Mouse (Mus musculus) hindbrain, embryonic 14.5 days (tissue): ENCODE data around the gene Phex. TPM values are rescaled to one million over a fixed set of nuclear protein-coding genes. Genes with fewer than 3 reads are reported as not detected.

Experiments used
- ATAC-seq: fragments of 200-750 bp; cut with Nextera tagmentation; 2 replicates; pipeline ENCODE4 v1.8.0; 2017; ENCODE audit warnings: moderate number of reproducible peaks, mild to moderate bottlenecking, moderate TSS enrichment, moderate library complexity; ENCODE audit not compliant: low FRiP score
- DNase-seq: peaks from one replicate; pipeline ENCODE4 v3.0.0-alpha.2; 2015; ENCODE audit warnings: low spot score
- H3K27ac ChIP-seq: fragments of 300-500 bp; sonication (generic); 2 replicates; pipeline ENCODE4 v1.5.1; 2014; ENCODE audit warnings: mild to moderate bottlenecking, moderate library complexity
- H3K27me3 ChIP-seq: fragments of 300-500 bp; sonication (generic); 2 replicates; pipeline ENCODE4 v1.6.1; 2014; ENCODE audit warnings: mild to moderate bottlenecking, low read length, mixed read lengths; ENCODE audit not compliant: control insufficient read depth, insufficient read depth
- H3K36me3 ChIP-seq: fragments of 300-500 bp; sonication (generic); replicated peaks from 2 replicates; pipeline ENCODE4 v1.6.1; 2014; ENCODE audit not compliant: control insufficient read depth, insufficient read depth
- H3K4me1 ChIP-seq: fragments of 300-500 bp; sonication (generic); replicated peaks from 2 replicates; pipeline ENCODE4 v1.6.1; 2014; ENCODE audit warnings: antibody characterized with exemption, low read length, mixed read lengths; ENCODE audit not compliant: control insufficient read depth, insufficient read depth
- H3K4me2 ChIP-seq: fragments of 300-500 bp; sonication (generic); replicated peaks from 2 replicates; pipeline ENCODE4 v1.6.1; 2014; ENCODE audit warnings: mild to moderate bottlenecking, moderate library complexity
- H3K4me3 ChIP-seq: fragments of 300-500 bp; sonication (generic); replicated peaks from 2 replicates; pipeline ENCODE4 v1.5.1; 2014; ENCODE audit warnings: mild to moderate bottlenecking, low read length
- H3K9ac ChIP-seq: fragments of 300-500 bp; sonication (generic); 2 replicates; pipeline ENCODE4 v1.6.1; 2014
- H3K9me3 ChIP-seq: fragments of 300-500 bp; sonication (generic); 2 replicates; pipeline ENCODE4 v1.6.1; 2016; ENCODE audit warnings: low read length; ENCODE audit not compliant: control insufficient read depth
- whole genome bisulfite sequencing: fragments of 180-500 bp; shearing (Covaris S2); extraction: QIAGEN DNeasy Blood & Tissue Kit; methylation state at CpG from one replicate; pipeline ENCODE4 v1.1.7; 2014; 5-methylcytosine and 5-hydroxymethylcytosine counted together
- polyA plus RNA-seq: library from polyadenylated mRNA; unstranded; fragments of >200 nt; fragmentation: Nextera tagmentation; extraction: Ambion mirVana; gene quantifications from 2 replicates; pipeline ENCODE4 v1.2.1, GENCODE M21; 2014

Gene Phex
- polyA plus RNA-seq, 1 experiment from 2014 or later, result 0.25 TPM

GRCm38 (mm10) chrX:157328396-157328795 lies 86.7 kb downstream of the Phex start:
- ATAC-seq, result no peak
- H3K27ac ChIP-seq, result no peak overlapping the region
- no peak overlapping the region for H3K9ac ChIP-seq
- H3K36me3 ChIP-seq, result no peaks in the 10 kb centered on the region
- H3K27me3 ChIP-seq, result no peaks in the 10 kb centered on the region
- no peaks in the 10 kb centered on the region for H3K9me3 ChIP-seq
- no peaks in the 10 kb centered on the region for H3K4me1 ChIP-seq
- no peak overlapping the region for H3K4me2 ChIP-seq
- DNase-seq, result no peak
- no peak overlapping the region for H3K4me3 ChIP-seq
- WGBS, result 74% methylated on average over 1 of the region's 1 CpGs

- Histone ChIP-seq H3K4me1 (no peaks in the 10 kb centered on the region), H3K4me3 (no peak overlapping the region), H3K27ac (no peak overlapping the region), H3K36me3 (no peaks in the 10 kb centered on the region), H3K4me2 (no peak overlapping the region), H3K9me3 (no peaks in the 10 kb centered on the region), H3K27me3 (no peaks in the 10 kb centered on the region), H3K9ac (no peak overlapping the region)
- DNase-seq (no peak), ATAC-seq (no peak)
- WGBS, result 76% methylated on average over 3 of the region's 3 CpGs
These were observed 87.4 kb downstream of the Phex start for GRCm38 (mm10) chrX:157327756-157328155.

GRCm38 (mm10) chrX:157324396-157324795 lies 90.7 kb downstream of the Phex start:
- Histone ChIP-seq H3K9me3 (no peaks in the 10 kb centered on the region), H3K4me2 (no peak overlapping the region), H3K4me3 (no peak overlapping the region), H3K4me1 (no peaks in the 10 kb centered on the region), H3K36me3 (no peaks in the 10 kb centered on the region), H3K9ac (no peak overlapping the region), H3K27me3 (no peaks in the 10 kb centered on the region), H3K27ac (no peak overlapping the region)
- ATAC-seq (no peak), DNase-seq (no peak)
- 83% methylated on average over 3 of the region's 3 CpGs for WGBS

- DNase-seq (peak; percentile 26), ATAC-seq (peak; percentile 31; the same call in 1 of the 2 replicates)
- 65% methylated on average over 3 of the region's 3 CpGs for WGBS
- Histone ChIP-seq H3K9me3 (no peaks in the 10 kb centered on the region), H3K9ac (no peak overlapping the region), H3K27me3 (no peaks in the 10 kb centered on the region), H3K4me3 (no peak overlapping the region), H3K4me1 (peaks cover 6% of the 10 kb centered on the region), H3K36me3 (no peaks in the 10 kb centered on the region), H3K27ac (no peak overlapping the region), H3K4me2 (no peak overlapping the region)
These were observed 104.8 kb downstream of the Phex start for GRCm38 (mm10) chrX:157310331-157310730.

- Histone ChIP-seq H3K4me3 (no peak overlapping the region), H3K4me2 (no peak overlapping the region), H3K27me3 (no peaks in the 10 kb centered on the region), H3K36me3 (no peaks in the 10 kb centered on the region), H3K27ac (no peak overlapping the region), H3K9me3 (no peaks in the 10 kb centered on the region), H3K4me1 (peaks cover 6% of the 10 kb centered on the region), H3K9ac (no peak overlapping the region)
- no peak for ATAC-seq
- WGBS, result 67% methylated on average over 1 of the region's 1 CpGs
- no peak for DNase-seq
These were observed 106.9 kb downstream of the Phex start for GRCm38 (mm10) chrX:157308171-157308570.

GRCm38 (mm10) chrX:157307411-157307810 lies 107.7 kb downstream of the Phex start:
- no peak overlapping the region for H3K4me3 ChIP-seq
- peaks cover 6% of the 10 kb centered on the region for H3K4me1 ChIP-seq
- DNase-seq, result peak; percentile 82
- no peak overlapping the region for H3K4me2 ChIP-seq
- ATAC-seq, result peak; percentile 51; the same call in 1 of the 2 replicates
- H3K27ac ChIP-seq, result peak overlapping the region; percentile 82
- no peak overlapping the region for H3K9ac ChIP-seq
- H3K36me3 ChIP-seq, result no peaks in the 10 kb centered on the region
- no peaks in the 10 kb centered on the region for H3K9me3 ChIP-seq
- 9% methylated on average over 3 of the region's 3 CpGs for WGBS
- no peaks in the 10 kb centered on the region for H3K27me3 ChIP-seq

- H3K4me3 ChIP-seq, result no peak overlapping the region
- peak overlapping the region; percentile 82 for H3K27ac ChIP-seq
- H3K27me3 ChIP-seq, result no peaks in the 10 kb centered on the region
- 25% methylated on average over 4 of the region's 4 CpGs for WGBS
- no peaks in the 10 kb centered on the region for H3K9me3 ChIP-seq
- H3K36me3 ChIP-seq, result no peaks in the 10 kb centered on the region
- no peak overlapping the region for H3K4me2 ChIP-seq
- ATAC-seq, result peak; percentile 77
- H3K4me1 ChIP-seq, result peaks cover 6% of the 10 kb centered on the region
- no peak overlapping the region for H3K9ac ChIP-seq
- DNase-seq, result peak; percentile 28
These were observed 108.2 kb downstream of the Phex start for GRCm38 (mm10) chrX:157306796-157307405.

GRCm38 (mm10) chrX:157305852-157306232 lies 109.3 kb downstream of the Phex start:
- 77% methylated on average over 5 of the region's 5 CpGs for WGBS
- Histone ChIP-seq H3K9ac (no peak overlapping the region), H3K4me2 (no peak overlapping the region), H3K4me3 (no peak overlapping the region), H3K4me1 (peaks cover 6% of the 10 kb centered on the region), H3K36me3 (no peaks in the 10 kb centered on the region), H3K27me3 (no peaks in the 10 kb centered on the region), H3K27ac (peak overlapping the region; percentile 82; the same call in 1 of the 2 replicates), H3K9me3 (no peaks in the 10 kb centered on the region)
- peak; percentile 24; the same call in 1 of the 2 replicates for ATAC-seq
- DNase-seq, result no peak

GRCm38 (mm10) chrX:157305193-157305851 lies 109.8 kb downstream of the Phex start:
- H3K4me3 ChIP-seq, result no peak overlapping the region
- H3K9me3 ChIP-seq, result no peaks in the 10 kb centered on the region
- DNase-seq, result no peak
- peaks cover 6% of the 10 kb centered on the region for H3K4me1 ChIP-seq
- ATAC-seq, result no peak
- H3K4me2 ChIP-seq, result no peak overlapping the region
- no peak overlapping the region for H3K9ac ChIP-seq
- H3K36me3 ChIP-seq, result no peaks in the 10 kb centered on the region
- 24% methylated on average over 6 of the region's 6 CpGs for WGBS
- H3K27me3 ChIP-seq, result no peaks in the 10 kb centered on the region
- H3K27ac ChIP-seq, result no peak overlapping the region
